Mouse (Mus musculus): ENCODE measurements around the gene Lrrc58. TPM values are rescaled to one million over a fixed set of nuclear protein-coding genes. Genes with fewer than 3 reads are reported as not detected.

The Lrrc58 gene
- polyA plus RNA-seq, 1 experiment from 2014 or later = 49.8 TPM

DNA sequence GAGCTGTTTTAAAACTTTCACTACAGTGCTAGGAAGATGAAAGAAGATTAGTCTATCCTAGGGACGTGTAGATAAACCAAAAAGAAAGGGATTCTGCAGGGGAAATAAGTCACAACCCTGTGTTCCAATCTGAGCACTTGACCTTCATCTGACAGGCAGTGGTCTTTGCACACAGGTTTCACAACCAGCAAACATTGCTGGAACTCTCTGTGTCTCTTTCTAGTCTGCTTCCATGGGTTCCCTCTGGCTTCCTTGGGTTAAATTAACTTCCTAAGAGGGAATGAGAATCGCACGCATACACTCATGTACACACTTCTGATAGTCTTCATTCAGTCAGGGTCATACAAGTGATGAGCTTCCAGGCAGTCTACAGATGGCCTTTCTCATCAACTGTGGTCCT lies 4.3 kb upstream of the Lrrc58 start:
- Histone ChIP-seq H3K4me2 (no peak overlapping the region), H3K9ac (ENCODE audit: low read length) (no peak overlapping the region), H3K27ac (ENCODE audit: low read depth, low read length) (no peak overlapping the region), H3K4me3 (ENCODE audit: low read depth, low read length) (no peak overlapping the region), H3K36me3 (ENCODE audit: control insufficient read depth, insufficient read depth, low read length) (no peaks in the 10 kb centered on the region), H3K4me1 (ENCODE audit: control insufficient read depth, insufficient read depth, low read length) (peaks cover 6% of the 10 kb centered on the region; the same call in 1 of the 2 replicates), H3K9me3 (ENCODE audit: control insufficient read depth, low read length) (no peaks in the 10 kb centered on the region), H3K27me3 (ENCODE audit: control insufficient read depth, insufficient read depth, low read length) (no peaks in the 10 kb centered on the region)
- ATAC-seq (ENCODE audit: low FRiP score) = no peak
- 78% methylated on average over 3 of the region's 3 CpGs for WGBS
- peak; percentile 56 for DNase-seq (ENCODE audit: low spot score, missing footprints)

DNA sequence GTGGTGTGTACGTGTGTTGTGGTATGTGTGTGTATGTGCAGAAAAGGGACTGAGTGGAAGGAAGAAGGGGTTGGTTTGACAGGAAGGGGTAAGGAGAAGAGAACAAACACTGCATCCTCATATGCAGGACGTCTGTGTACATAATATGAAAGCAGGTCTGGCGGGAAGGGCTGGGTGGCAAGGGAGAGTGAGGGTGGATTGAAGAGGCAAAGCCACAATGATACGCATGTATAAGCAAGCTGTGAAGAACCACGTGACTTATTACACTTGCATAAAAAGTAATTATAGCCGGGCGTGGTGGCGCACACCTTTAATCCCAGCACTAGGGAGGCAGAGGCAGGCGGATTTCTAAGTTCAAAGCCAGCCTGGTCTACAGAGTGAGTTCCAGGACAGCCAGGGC lies 2.3 kb upstream of the Lrrc58 start:
- 88% methylated on average over 9 of the region's 9 CpGs for WGBS
- Histone ChIP-seq H3K36me3 (ENCODE audit: control insufficient read depth, insufficient read depth, low read length) (no peaks in the 10 kb centered on the region), H3K9ac (ENCODE audit: low read length) (no peak overlapping the region), H3K4me2 (no peak overlapping the region), H3K27ac (ENCODE audit: low read depth, low read length) (no peak overlapping the region), H3K27me3 (ENCODE audit: control insufficient read depth, insufficient read depth, low read length) (no peaks in the 10 kb centered on the region), H3K4me1 (ENCODE audit: control insufficient read depth, insufficient read depth, low read length) (peaks cover 15% of the 10 kb centered on the region; the same call in 1 of the 2 replicates), H3K4me3 (ENCODE audit: low read depth, low read length) (no peak overlapping the region), H3K9me3 (ENCODE audit: control insufficient read depth, low read length) (no peaks in the 10 kb centered on the region)
- ATAC-seq (ENCODE audit: low FRiP score) (no peak), DNase-seq (ENCODE audit: low spot score, missing footprints) (peak; percentile 77)

DNA sequence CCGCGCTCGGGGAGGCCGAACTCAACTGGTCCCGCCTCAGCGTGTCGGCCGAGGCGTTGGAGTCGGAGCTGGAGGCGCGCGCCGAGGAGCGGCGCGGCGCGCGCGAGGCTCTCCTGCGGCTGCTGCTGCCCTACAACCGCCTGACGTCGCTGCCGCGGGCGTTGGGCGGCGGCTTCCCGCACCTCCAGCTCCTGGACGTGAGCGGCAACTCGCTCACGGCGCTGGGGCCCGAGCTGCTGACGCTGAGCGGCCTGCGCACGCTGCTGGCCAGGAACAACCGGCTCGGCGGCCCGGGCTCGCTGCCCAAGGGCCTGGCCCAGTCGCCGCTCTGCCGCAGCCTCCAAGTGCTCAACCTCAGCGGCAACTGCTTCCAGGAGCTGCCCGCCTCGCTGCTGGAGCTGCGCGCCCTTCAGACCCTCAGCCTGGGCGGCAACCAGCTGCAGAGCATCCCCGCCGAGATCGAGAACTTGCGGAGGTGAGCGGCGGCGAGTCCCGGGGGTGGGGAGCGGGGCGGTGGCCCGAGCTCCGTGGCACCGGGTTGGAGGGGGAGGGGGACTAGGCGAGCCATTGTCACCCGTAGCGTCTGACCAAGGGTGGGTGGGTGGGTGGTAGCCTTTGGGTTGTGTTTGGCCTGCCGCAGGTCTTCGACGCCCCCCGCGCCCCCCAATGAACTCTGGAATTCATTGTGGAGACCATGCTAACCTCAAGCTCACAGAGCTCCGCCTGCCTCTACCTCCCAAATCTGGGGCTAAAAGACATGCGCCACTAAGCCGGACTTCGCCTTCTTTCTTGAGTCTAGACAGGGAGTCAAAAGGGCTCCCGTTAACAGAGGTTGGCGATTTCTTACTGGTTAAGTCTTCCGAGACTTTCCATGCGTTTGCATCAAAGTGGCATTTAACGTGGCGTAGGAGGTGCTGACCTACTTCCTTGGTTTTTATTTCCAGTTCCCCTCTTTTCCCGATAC lies 599 bp downstream of the Lrrc58 start:
- ATAC-seq (ENCODE audit: low FRiP score) (peak; percentile 79), DNase-seq (ENCODE audit: low spot score, missing footprints) (peak; percentile 98)
- Histone ChIP-seq H3K4me3 (ENCODE audit: low read depth, low read length) (peak overlapping the region; percentile 92), H3K36me3 (ENCODE audit: control insufficient read depth, insufficient read depth, low read length) (no peaks in the 10 kb centered on the region), H3K27me3 (ENCODE audit: control insufficient read depth, insufficient read depth, low read length) (no peaks in the 10 kb centered on the region), H3K4me2 (peak overlapping the region; percentile 75), H3K9me3 (ENCODE audit: control insufficient read depth, low read length) (no peaks in the 10 kb centered on the region), H3K27ac (ENCODE audit: low read depth, low read length) (peak overlapping the region; percentile 98), H3K4me1 (ENCODE audit: control insufficient read depth, insufficient read depth, low read length) (peaks cover 16% of the 10 kb centered on the region; the same call in 1 of the 2 replicates), H3K9ac (ENCODE audit: low read length) (peak overlapping the region; percentile 99)
- WGBS = under 1% methylated on average over 81 of the region's 87 CpGs

DNA sequence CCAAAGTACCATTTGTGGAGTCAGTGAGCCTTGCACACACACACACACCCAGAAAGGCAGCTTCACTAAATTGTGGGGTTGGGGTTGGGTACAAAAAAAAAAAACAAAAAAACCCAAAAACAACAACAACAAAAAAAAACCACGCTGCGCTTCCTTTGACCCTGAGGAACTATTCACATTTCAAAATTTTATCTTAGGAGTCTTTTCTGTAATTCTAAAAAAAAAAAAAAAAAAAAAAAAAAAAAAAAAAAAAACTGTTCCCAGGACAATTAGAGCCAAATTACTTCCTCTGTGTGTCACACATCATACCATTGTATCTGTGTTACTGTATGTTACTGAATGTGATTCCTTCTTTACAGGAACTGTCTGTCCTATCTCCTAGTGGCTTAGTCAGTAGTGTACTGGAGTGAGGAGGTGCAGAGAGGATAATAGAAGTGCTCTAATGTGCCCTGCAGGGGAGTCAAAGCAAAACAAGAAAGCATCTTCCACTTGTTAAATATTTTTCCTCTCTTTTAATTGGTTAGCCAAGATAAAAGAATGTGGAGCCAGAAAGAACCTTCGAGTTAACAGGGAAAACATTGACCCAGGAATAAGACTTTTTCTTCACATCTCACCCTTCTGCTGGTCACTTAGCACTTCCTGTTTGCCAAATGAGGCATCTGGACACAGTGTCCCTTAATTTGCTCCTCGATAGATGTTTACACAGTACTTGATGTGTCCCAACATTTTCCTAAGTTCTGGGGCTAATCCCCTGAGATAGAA lies 1.5 kb downstream of the Lrrc58 start:
- H3K4me3 ChIP-seq (ENCODE audit: low read depth, low read length) = peak overlapping the region; percentile 92
- 42% methylated on average over 4 of the region's 4 CpGs for WGBS
- DNase-seq (ENCODE audit: low spot score, missing footprints) (peak; percentile 89), ATAC-seq (ENCODE audit: low FRiP score) (no peak)
- H3K27me3 ChIP-seq (ENCODE audit: control insufficient read depth, insufficient read depth, low read length) = no peaks in the 10 kb centered on the region
- H3K4me1 ChIP-seq (ENCODE audit: control insufficient read depth, insufficient read depth, low read length) = peaks cover 16% of the 10 kb centered on the region; the same call in 1 of the 2 replicates
- peak overlapping the region; percentile 75 for H3K4me2 ChIP-seq
- no peaks in the 10 kb centered on the region for H3K36me3 ChIP-seq (ENCODE audit: control insufficient read depth, insufficient read depth, low read length)
- peak overlapping the region; percentile 99 for H3K9ac ChIP-seq (ENCODE audit: low read length)
- no peaks in the 10 kb centered on the region for H3K9me3 ChIP-seq (ENCODE audit: control insufficient read depth, low read length)
- H3K27ac ChIP-seq (ENCODE audit: low read depth, low read length) = peak overlapping the region; percentile 98

DNA sequence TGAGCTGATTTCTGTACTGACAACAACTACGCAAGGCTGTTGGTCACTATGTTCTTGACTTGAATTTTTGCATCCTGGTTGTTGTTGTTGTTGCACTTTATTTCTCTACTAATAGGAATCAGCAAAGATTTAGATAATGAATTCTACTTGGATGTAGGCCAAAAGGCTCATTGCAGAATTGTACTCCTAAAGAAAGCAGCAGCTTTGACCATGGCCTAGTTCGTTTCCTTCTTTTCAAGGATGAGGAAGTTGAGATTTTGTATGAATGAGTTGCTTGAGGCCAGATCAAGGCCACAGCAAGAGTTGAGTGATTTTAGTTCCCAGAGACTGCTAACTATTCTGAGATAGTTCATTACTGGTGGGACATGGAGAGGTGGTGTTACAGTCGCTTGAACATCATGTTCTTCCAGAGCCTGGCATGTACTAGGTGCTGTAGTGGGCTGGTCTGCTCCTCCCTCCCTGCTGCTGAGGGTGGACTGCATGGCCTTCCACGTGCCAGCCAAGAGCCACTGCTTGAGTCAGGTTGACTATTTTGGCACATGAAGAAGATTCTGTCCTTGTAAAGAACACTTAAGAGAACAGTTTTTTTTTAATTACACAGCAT lies 3.0 kb downstream of the Lrrc58 start:
- H3K4me2 ChIP-seq = no peak overlapping the region
- H3K4me3 ChIP-seq (ENCODE audit: low read depth, low read length) = no peak overlapping the region
- DNase-seq (ENCODE audit: low spot score, missing footprints) = no peak
- 97% methylated on average over 4 of the region's 4 CpGs for WGBS
- H3K27me3 ChIP-seq (ENCODE audit: control insufficient read depth, insufficient read depth, low read length) = no peaks in the 10 kb centered on the region
- no peak for ATAC-seq (ENCODE audit: low FRiP score)
- H3K9ac ChIP-seq (ENCODE audit: low read length) = no peak overlapping the region
- no peaks in the 10 kb centered on the region for H3K9me3 ChIP-seq (ENCODE audit: control insufficient read depth, low read length)
- peaks cover 16% of the 10 kb centered on the region; the same call in 1 of the 2 replicates for H3K4me1 ChIP-seq (ENCODE audit: control insufficient read depth, insufficient read depth, low read length)
- H3K27ac ChIP-seq (ENCODE audit: low read depth, low read length) = no peak overlapping the region
- H3K36me3 ChIP-seq (ENCODE audit: control insufficient read depth, insufficient read depth, low read length) = no peaks in the 10 kb centered on the region

DNA sequence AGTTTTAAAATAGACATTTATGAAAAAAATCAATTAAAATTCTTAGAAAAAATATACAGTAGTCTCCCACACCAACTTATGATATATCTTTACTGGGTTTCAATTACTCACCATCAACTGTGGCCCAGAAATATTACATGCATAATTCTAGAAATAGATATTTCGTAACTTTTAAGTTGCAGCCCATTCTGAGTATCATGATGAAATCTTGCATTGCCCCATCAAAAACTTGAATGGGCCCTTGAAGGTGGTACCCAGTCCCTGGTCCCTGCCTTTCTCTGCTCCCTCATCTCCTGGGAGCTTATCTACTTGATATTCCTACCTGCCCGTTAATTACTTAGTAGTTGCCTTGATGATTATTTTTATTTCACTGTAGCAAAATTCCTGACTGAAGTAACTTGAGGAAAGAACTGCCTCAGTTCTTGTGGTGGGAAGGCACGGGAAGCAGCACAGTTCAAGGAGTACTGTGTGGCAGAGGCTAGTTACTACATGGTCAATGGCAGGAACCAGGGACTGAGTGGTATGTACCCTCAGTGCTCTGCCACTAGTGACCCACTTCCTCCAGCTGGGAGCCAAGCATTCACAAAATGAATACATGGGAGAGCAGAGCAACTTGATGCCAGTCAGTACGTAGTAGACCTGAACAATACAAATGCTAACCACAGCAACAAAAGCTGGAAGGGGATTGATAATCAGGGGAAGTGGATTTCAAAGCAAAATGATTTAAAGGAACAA lies 6.5 kb downstream of the Lrrc58 start:
- Histone ChIP-seq H3K9me3 (ENCODE audit: control insufficient read depth, low read length) (no peaks in the 10 kb centered on the region), H3K4me1 (ENCODE audit: control insufficient read depth, insufficient read depth, low read length) (peaks cover 9% of the 10 kb centered on the region; the same call in 1 of the 2 replicates), H3K36me3 (ENCODE audit: control insufficient read depth, insufficient read depth, low read length) (peaks cover 2% of the 10 kb centered on the region; the same call in 1 of the 2 replicates), H3K9ac (ENCODE audit: low read length) (no peak overlapping the region), H3K27ac (ENCODE audit: low read depth, low read length) (no peak overlapping the region), H3K4me3 (ENCODE audit: low read depth, low read length) (no peak overlapping the region), H3K4me2 (no peak overlapping the region), H3K27me3 (ENCODE audit: control insufficient read depth, insufficient read depth, low read length) (no peaks in the 10 kb centered on the region)
- ATAC-seq (ENCODE audit: low FRiP score) (no peak), DNase-seq (ENCODE audit: low spot score, missing footprints) (no peak)
- WGBS = 83% methylated on average over 4 of the region's 4 CpGs

DNA sequence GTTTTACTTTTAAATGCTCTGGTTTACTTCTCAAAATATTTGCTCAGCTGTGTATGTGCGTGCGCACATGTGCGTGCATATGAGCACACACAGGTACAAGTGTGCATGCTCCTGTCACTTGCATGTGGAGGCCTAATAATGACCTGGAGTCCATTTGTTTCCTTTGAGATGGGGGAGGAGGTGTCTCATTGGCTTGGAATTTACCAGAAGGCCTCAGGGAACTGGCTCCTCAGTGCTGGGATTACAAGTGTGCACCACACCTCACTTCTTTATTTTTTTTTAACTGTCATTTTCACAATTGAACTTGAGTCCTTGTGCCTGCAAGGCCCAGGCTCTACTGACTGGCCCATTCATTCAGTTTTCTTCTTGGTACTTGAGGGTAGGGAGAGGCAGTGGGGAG lies 9.2 kb downstream of the Lrrc58 start:
- 98% methylated on average over 3 of the region's 3 CpGs for WGBS
- H3K9ac ChIP-seq (ENCODE audit: low read length) = no peak overlapping the region
- no peak overlapping the region for H3K27ac ChIP-seq (ENCODE audit: low read depth, low read length)
- H3K4me3 ChIP-seq (ENCODE audit: low read depth, low read length) = no peak overlapping the region
- H3K4me2 ChIP-seq = no peak overlapping the region
- DNase-seq (ENCODE audit: low spot score, missing footprints) (no peak), ATAC-seq (ENCODE audit: low FRiP score) (no peak)
- H3K36me3 ChIP-seq (ENCODE audit: control insufficient read depth, insufficient read depth, low read length) = peaks cover 7% of the 10 kb centered on the region; the same call in 1 of the 2 replicates
- no peaks in the 10 kb centered on the region for H3K4me1 ChIP-seq (ENCODE audit: control insufficient read depth, insufficient read depth, low read length)
- H3K9me3 ChIP-seq (ENCODE audit: control insufficient read depth, low read length) = no peaks in the 10 kb centered on the region
- H3K27me3 ChIP-seq (ENCODE audit: control insufficient read depth, insufficient read depth, low read length) = no peaks in the 10 kb centered on the region

DNA sequence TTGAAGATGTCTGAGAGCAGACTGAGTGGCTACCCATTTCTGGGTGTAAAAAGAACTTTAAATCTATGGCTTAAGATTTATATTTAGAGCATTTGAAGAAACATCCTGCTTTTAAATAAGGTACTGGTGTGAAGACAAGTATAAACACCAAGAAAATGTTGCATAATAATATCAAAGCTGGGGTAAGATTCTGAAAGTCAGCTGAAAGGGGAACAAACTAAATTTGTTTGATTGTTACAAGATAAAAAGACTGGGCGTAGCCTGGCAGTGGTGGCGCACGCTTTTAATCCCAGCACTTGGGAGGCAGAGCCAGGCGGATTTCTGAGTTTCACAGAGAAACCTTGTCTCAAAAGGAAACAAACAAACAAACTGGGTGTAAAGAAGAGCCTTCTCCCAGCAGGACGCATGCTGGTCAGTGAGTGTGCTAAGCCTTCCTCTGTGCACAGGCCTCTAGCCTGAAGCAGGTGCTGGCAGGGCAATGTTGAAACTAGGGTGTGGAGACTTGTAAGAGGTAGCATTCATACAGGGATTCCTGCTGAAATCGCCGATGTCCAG lies 10.8 kb downstream of the Lrrc58 start:
- DNase-seq (ENCODE audit: low spot score, missing footprints) = no peak

More for the DNA sequence above, 10.8 kb downstream of the Lrrc58 start:
- WGBS = 90% methylated on average over 7 of the region's 7 CpGs
- Histone ChIP-seq H3K4me3 (ENCODE audit: low read depth, low read length) (no peak overlapping the region), H3K9ac (ENCODE audit: low read length) (no peak overlapping the region), H3K4me2 (no peak overlapping the region), H3K27me3 (ENCODE audit: control insufficient read depth, insufficient read depth, low read length) (no peaks in the 10 kb centered on the region), H3K36me3 (ENCODE audit: control insufficient read depth, insufficient read depth, low read length) (peaks cover 14% of the 10 kb centered on the region; the same call in 1 of the 2 replicates), H3K9me3 (ENCODE audit: control insufficient read depth, low read length) (no peaks in the 10 kb centered on the region), H3K27ac (ENCODE audit: low read depth, low read length) (no peak overlapping the region), H3K4me1 (ENCODE audit: control insufficient read depth, insufficient read depth, low read length) (no peaks in the 10 kb centered on the region)
- no peak for ATAC-seq (ENCODE audit: low FRiP score)

Measured in midbrain, embryonic 11.5 days (tissue).